Mouse (Mus musculus) kidney, embryonic 14.5 days (tissue): ENCODE measurements around the gene Ocln. TPM values are rescaled to one million over a fixed set of nuclear protein-coding genes. Genes with fewer than 3 reads are reported as not detected.

Experiments used
- ATAC-seq: fragments of 200-750 bp; cut with Nextera tagmentation; 2 replicates; pipeline ENCODE4 v1.8.0; 2017; ENCODE audit warnings: moderate number of reproducible peaks, mild to moderate bottlenecking, moderate TSS enrichment, moderate library complexity; ENCODE audit not compliant: low FRiP score, low TSS enrichment
- H3K27ac ChIP-seq: fragments of 300-500 bp; sonication (generic); 2 replicates; pipeline ENCODE4 v1.5.1; 2014; ENCODE audit warnings: low read depth, mild to moderate bottlenecking, low read length, moderate library complexity, mixed read lengths
- H3K27me3 ChIP-seq: fragments of 300-500 bp; sonication (generic); 2 replicates; pipeline ENCODE4 v1.6.1; 2014; ENCODE audit warnings: mild to moderate bottlenecking, low read length; ENCODE audit not compliant: control insufficient read depth, insufficient read depth
- H3K36me3 ChIP-seq: fragments of 300-500 bp; sonication (generic); 2 replicates; pipeline ENCODE4 v1.6.1; 2014; ENCODE audit warnings: low read length, mixed read lengths; ENCODE audit not compliant: control insufficient read depth, insufficient read depth
- H3K4me1 ChIP-seq: fragments of 300-500 bp; sonication (generic); 2 replicates; pipeline ENCODE4 v1.6.1; 2014; ENCODE audit warnings: low read length, mixed read lengths; ENCODE audit not compliant: control insufficient read depth, insufficient read depth
- H3K4me2 ChIP-seq: fragments of 300-500 bp; sonication (generic); replicated peaks from 2 replicates; pipeline ENCODE4 v1.6.1; 2014; ENCODE audit warnings: low read depth, mild to moderate bottlenecking, low read length
- H3K4me3 ChIP-seq: fragments of 300-500 bp; sonication (generic); 2 replicates; pipeline ENCODE4 v1.5.1; 2014; ENCODE audit warnings: mild to moderate bottlenecking, low read length
- H3K9ac ChIP-seq: fragments of 300-500 bp; sonication (generic); 2 replicates; pipeline ENCODE4 v1.6.1; 2014; ENCODE audit warnings: low read depth, mild to moderate bottlenecking, low read length, moderate library complexity
- H3K9me3 ChIP-seq: fragments of 300-500 bp; sonication (generic); 2 replicates; pipeline ENCODE4 v1.6.1; 2016; ENCODE audit warnings: low read length; ENCODE audit not compliant: control insufficient read depth
- WGBS: fragments of 180-500 bp; shearing (Covaris S2); extraction: QIAGEN DNeasy Blood & Tissue Kit; methylation state at CpG from one replicate; pipeline ENCODE4 v1.1.7; 2014; 5-methylcytosine and 5-hydroxymethylcytosine counted together
- polyA plus RNA-seq: library from polyadenylated mRNA; unstranded; fragments of >200 nt; fragmentation: Nextera tagmentation; extraction: Ambion mirVana; gene quantifications from 2 replicates; pipeline ENCODE4 v1.2.1, GENCODE M21; 2014

Ocln gene
- polyA plus RNA-seq, 1 experiment from 2014 or later = 32.7 TPM

GRCm38 (mm10) chr13:100449495-100449894, 103.0 kb downstream of the Ocln start:
- Histone ChIP-seq H3K4me1 (no peaks in the 10 kb centered on the region), H3K4me3 (no peak overlapping the region), H3K4me2 (no peak overlapping the region), H3K9ac (no peak overlapping the region), H3K27ac (no peak overlapping the region), H3K27me3 (no peaks in the 10 kb centered on the region), H3K9me3 (no peaks in the 10 kb centered on the region), H3K36me3 (no peaks in the 10 kb centered on the region)
- WGBS = 76% methylated on average over 1 of the region's 1 CpGs
- ATAC-seq = no peak

Other genes starting within 250 kb of the Ocln start
- 0.20 and 0.28 TPM in 2 replicates for gene Naip6, start 235.0 kb downstream of the Ocln start, polyA plus RNA-seq
- 0.04 TPM in 1 of 2 replicates, not detected in the other for gene Naip1, start 99.8 kb downstream of the Ocln start, polyA plus RNA-seq
- 86.3 and 94.4 TPM in 2 replicates for gene Gtf2h2, start 60.1 kb downstream of the Ocln start, polyA plus RNA-seq
- gene Marveld2, start 64.3 kb upstream of the Ocln start, polyA plus RNA-seq = 12.1 and 18.3 TPM in 2 replicates
- 316 and 390 TPM in 2 replicates for gene Ak6, start 98.3 kb upstream of the Ocln start, polyA plus RNA-seq
- gene Rad17, start 98.3 kb upstream of the Ocln start, polyA plus RNA-seq = 22.2 and 26.3 TPM in 2 replicates
- gene Taf9, start 98.9 kb upstream of the Ocln start, polyA plus RNA-seq = 16.7 and 20.4 TPM in 2 replicates
- gene Ccdc125, start 117.0 kb upstream of the Ocln start, polyA plus RNA-seq = 5.5 and 6.8 TPM in 2 replicates
- 111 and 112 TPM in 2 replicates for gene Cdk7, start 178.2 kb upstream of the Ocln start, polyA plus RNA-seq
- gene Mrps36, start 191.9 kb upstream of the Ocln start, polyA plus RNA-seq = 171 and 182 TPM in 2 replicates
- 49.7 and 59.4 TPM in 2 replicates for gene Cenph, start 223.2 kb upstream of the Ocln start, polyA plus RNA-seq
- 289 and 315 TPM in 2 replicates for gene Ccnb1, start 233.9 kb upstream of the Ocln start, polyA plus RNA-seq